Mouse (Mus musculus) intestine, postnatal 0 days (tissue): ENCODE measurements around the gene Golph3. TPM values are rescaled to one million over a fixed set of nuclear protein-coding genes. Genes with fewer than 3 reads are reported as not detected.

ENCODE experiments used
- ATAC-seq: fragments of 200-750 bp; cut with Nextera tagmentation; 2 replicates; pipeline ENCODE4 v1.8.0; 2017; ENCODE audit warnings: mild to moderate bottlenecking, moderate TSS enrichment, moderate library complexity
- H3K27ac ChIP-seq: fragments of 300-500 bp; sonication (generic); 2 replicates; pipeline ENCODE4 v1.5.1; 2014; ENCODE audit warnings: mild to moderate bottlenecking, low read depth, low read length, moderate library complexity
- H3K27me3 ChIP-seq: fragments of 300-500 bp; sonication (generic); replicated peaks from 2 replicates; pipeline ENCODE4 v1.6.1; 2014; ENCODE audit warnings: low read length, mixed read lengths; ENCODE audit not compliant: control insufficient read depth, insufficient read depth
- H3K36me3 ChIP-seq: fragments of 300-500 bp; sonication (generic); 2 replicates; pipeline ENCODE4 v1.6.1; 2014; ENCODE audit warnings: mild to moderate bottlenecking, moderate library complexity; ENCODE audit not compliant: control insufficient read depth, insufficient read depth
- H3K4me1 ChIP-seq: fragments of 300-500 bp; sonication (generic); replicated peaks from 2 replicates; pipeline ENCODE4 v1.6.1; 2014; ENCODE audit warnings: antibody characterized with exemption, low read length, mixed read lengths; ENCODE audit not compliant: control insufficient read depth, insufficient read depth
- H3K4me2 ChIP-seq: fragments of 300-500 bp; sonication (generic); replicated peaks from 2 replicates; pipeline ENCODE4 v1.6.1; 2014; ENCODE audit warnings: low read depth, mild to moderate bottlenecking, moderate library complexity
- H3K4me3 ChIP-seq: fragments of 300-500 bp; sonication (generic); 2 replicates; pipeline ENCODE4 v1.5.1; 2014; ENCODE audit warnings: low read depth, low read length
- H3K9ac ChIP-seq: fragments of 300-500 bp; sonication (generic); 2 replicates; pipeline ENCODE4 v1.6.1; 2014; ENCODE audit warnings: mild to moderate bottlenecking, low read depth, low read length
- H3K9me3 ChIP-seq: fragments of 300-500 bp; sonication (generic); 2 replicates; pipeline ENCODE4 v1.6.1; 2016; ENCODE audit warnings: mixed run types; ENCODE audit not compliant: control insufficient read depth
- CTCF ChIP-seq: sonication (generic); IDR thresholded peaks from 2 replicates; pipeline ENCODE4 v1.5.1; 2016; ENCODE audit warnings: low read depth, mild to moderate bottlenecking, control low read depth, antibody characterized with exemption, moderate library complexity
- WGBS: fragments of 180-500 bp; shearing (Covaris S2); extraction: QIAGEN DNeasy Blood & Tissue Kit; methylation state at CpG from one replicate; pipeline ENCODE4 v1.1.7; 2014; 5-methylcytosine and 5-hydroxymethylcytosine counted together
- polyA plus RNA-seq: library from polyadenylated mRNA; unstranded; fragments of >200 nt; fragmentation: Nextera tagmentation; extraction: Ambion mirVana; gene quantifications from 2 replicates; pipeline ENCODE4 v1.2.1, GENCODE M21; 2015

The Golph3 gene
- polyA plus RNA-seq, 1 experiment from 2014 or later: 70.0 TPM

- no peak for TF ChIP-seq CTCF
- Histone ChIP-seq H3K36me3 (no peaks in the 10 kb centered on the region), H3K27me3 (no peaks in the 10 kb centered on the region), H3K4me1 (no peaks in the 10 kb centered on the region), H3K27ac (no peak overlapping the region), H3K9ac (no peak overlapping the region), H3K4me2 (no peak overlapping the region), H3K9me3 (no peaks in the 10 kb centered on the region), H3K4me3 (no peak overlapping the region)
- ATAC-seq: no peak
- WGBS: 59% methylated on average over 6 of the region's 6 CpGs
Measured at GRCm38 (mm10) chr15:12284794-12285534, 36.3 kb upstream of the Golph3 start.

GRCm38 (mm10) chr15:12285535-12285809 is 35.8 kb upstream of the Golph3 start:
- H3K4me1 ChIP-seq: no peaks in the 10 kb centered on the region
- WGBS: 74% methylated on average over 5 of the region's 5 CpGs
- TF ChIP-seq CTCF: no peak
- no peak overlapping the region for H3K4me2 ChIP-seq
- H3K9me3 ChIP-seq: no peaks in the 10 kb centered on the region
- no peaks in the 10 kb centered on the region for H3K36me3 ChIP-seq
- no peak overlapping the region for H3K9ac ChIP-seq
- no peaks in the 10 kb centered on the region for H3K27me3 ChIP-seq
- ATAC-seq: no peak
- H3K4me3 ChIP-seq: no peak overlapping the region
- no peak overlapping the region for H3K27ac ChIP-seq

GRCm38 (mm10) chr15:12290330-12290729 is 30.9 kb upstream of the Golph3 start:
- H3K36me3 ChIP-seq: no peaks in the 10 kb centered on the region
- WGBS: 84% methylated on average over 7 of the region's 7 CpGs
- no peak overlapping the region for H3K9ac ChIP-seq
- H3K4me3 ChIP-seq: no peak overlapping the region
- no peak overlapping the region for H3K27ac ChIP-seq
- H3K27me3 ChIP-seq: no peaks in the 10 kb centered on the region
- H3K4me2 ChIP-seq: no peak overlapping the region
- H3K4me1 ChIP-seq: no peaks in the 10 kb centered on the region
- no peak for ATAC-seq
- no peaks in the 10 kb centered on the region for H3K9me3 ChIP-seq
- TF ChIP-seq CTCF: no peak

- TF ChIP-seq CTCF: no peak
- WGBS: 65% methylated on average over 2 of the region's 2 CpGs
Measured at GRCm38 (mm10) chr15:12291757-12292156, 29.5 kb upstream of the Golph3 start.

GRCm38 (mm10) chr15:12296228-12296627 is 25.0 kb upstream of the Golph3 start:
- no peak overlapping the region for H3K9ac ChIP-seq
- H3K4me3 ChIP-seq: no peak overlapping the region
- H3K36me3 ChIP-seq: no peaks in the 10 kb centered on the region
- no peak overlapping the region for H3K27ac ChIP-seq
- no peak for TF ChIP-seq CTCF
- no peak for ATAC-seq
- no peak overlapping the region for H3K4me2 ChIP-seq
- H3K27me3 ChIP-seq: no peaks in the 10 kb centered on the region
- H3K9me3 ChIP-seq: no peaks in the 10 kb centered on the region
- 63% methylated on average over 2 of the region's 2 CpGs for WGBS
- H3K4me1 ChIP-seq: no peaks in the 10 kb centered on the region

More at GRCm38 (mm10) chr15:12291757-12292156, 29.5 kb upstream of the Golph3 start:
- Histone ChIP-seq H3K9ac (no peak overlapping the region), H3K27me3 (no peaks in the 10 kb centered on the region), H3K4me2 (no peak overlapping the region), H3K4me1 (no peaks in the 10 kb centered on the region), H3K36me3 (no peaks in the 10 kb centered on the region), H3K4me3 (no peak overlapping the region), H3K9me3 (no peaks in the 10 kb centered on the region), H3K27ac (no peak overlapping the region)
- no peak for ATAC-seq

GRCm38 (mm10) chr15:12298231-12298737 is 23.0 kb upstream of the Golph3 start:
- Histone ChIP-seq H3K27ac (no peak overlapping the region), H3K9me3 (no peaks in the 10 kb centered on the region), H3K36me3 (no peaks in the 10 kb centered on the region), H3K9ac (no peak overlapping the region), H3K4me2 (no peak overlapping the region), H3K27me3 (no peaks in the 10 kb centered on the region), H3K4me1 (no peaks in the 10 kb centered on the region), H3K4me3 (no peak overlapping the region)
- TF ChIP-seq CTCF: no peak
- ATAC-seq: no peak
- WGBS: 82% methylated on average over 7 of the region's 7 CpGs
